Mouse (Mus musculus) kidney, adult 2 months (tissue): ENCODE results near the gene Zfp335.

ENCODE experiments used
- CTCF ChIP-seq: fragments of 200-500 bp; conservative IDR thresholded peaks from 2 replicates; pipeline ENCODE4 v1.5.1; 2011; ENCODE audit warnings: low read depth, mild to moderate bottlenecking, control low read depth, low read length, moderate library complexity, mixed read lengths; ENCODE audit not compliant: insufficient read depth, insufficient read length
- POLR2A ChIP-seq: fragments of 200-500 bp; IDR thresholded peaks from one replicate; pipeline ENCODE4 v1.6.1; 2011; ENCODE audit warnings: low read depth, low read length, control low read depth

DNA sequence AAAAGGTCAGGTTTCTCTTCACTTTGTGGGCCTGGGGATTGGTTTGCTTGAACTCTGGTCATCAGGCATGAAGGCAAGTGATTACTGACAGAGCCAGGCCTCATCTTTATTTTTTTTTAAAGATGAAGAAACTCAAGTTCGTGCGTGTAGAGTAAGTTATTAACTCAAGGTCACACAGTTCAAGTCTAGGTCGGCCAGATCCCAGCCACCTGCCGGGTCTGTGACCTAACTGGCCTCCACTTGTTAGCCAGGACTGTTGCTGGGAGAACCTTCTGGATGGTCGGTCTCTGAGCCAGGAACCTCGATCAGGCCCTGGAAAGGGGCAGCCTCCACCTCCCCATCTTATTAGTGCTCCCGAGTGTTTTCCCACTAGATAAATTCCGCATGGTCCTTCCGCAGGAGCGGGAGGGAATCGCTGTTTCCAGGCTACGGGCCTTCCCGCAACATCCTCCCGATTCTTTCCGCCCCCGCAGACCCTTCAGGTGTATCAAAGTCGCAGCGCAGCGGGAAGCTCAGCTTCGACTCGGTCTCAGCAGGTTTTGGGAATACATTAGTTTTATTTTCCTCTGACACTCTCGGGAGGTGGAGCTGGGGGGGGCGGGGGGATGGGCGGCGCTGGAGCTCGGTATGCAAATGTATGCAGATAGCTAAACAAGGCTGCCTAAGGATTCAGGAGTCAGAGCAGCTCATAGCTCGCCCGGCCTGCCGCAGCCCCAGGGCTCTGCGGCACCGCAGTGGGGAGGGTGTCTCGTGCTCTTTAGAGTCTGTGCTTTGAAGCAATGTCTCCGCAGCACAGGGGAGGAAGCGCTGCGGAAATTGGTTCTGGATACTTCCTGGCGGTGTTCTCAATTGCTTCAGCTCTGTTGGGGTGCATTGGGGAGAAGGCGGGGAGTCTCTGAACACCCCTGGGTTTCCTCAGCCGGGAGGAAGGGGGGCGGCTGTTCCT is 26.9 kb upstream of the Zfp335 start:
- TF ChIP-seq CTCF (no peak), POLR2A (no peak)
